8 mouse cellular contexts compared by ENCODE assay signal in genomic region chr3:16086550-16086949, GRCm38 (mm10).
DNase-seq lines count a peak whose midpoint lies in the region; ATAC-seq and TF ChIP-seq lines count a peak whose summit lies in the region.

No protein-coding gene starts in this region.

- intact Hi-C loops in gastrocnemius, adult 2 months (cut with DNase I) = no loop called here

- H3K4me2 ChIP-seq in midbrain, postnatal 0 days (ENCODE audit: low read depth, low read length, poor library complexity, severe bottlenecking) = no peak overlapping the region
- no peak overlapping the region for H3K4me2 ChIP-seq in midbrain, embryonic 16.5 days (ENCODE audit: low read length)
- H3K4me2 ChIP-seq in stomach, postnatal 0 days (replicated peaks; ENCODE audit: low read depth) = no peak overlapping the region

- TF ChIP-seq CTCF in gastrocnemius, adult 2 months (IDR thresholded peaks at IDR 0.05) = peak; percentile 25; the same call in 1 of the 2 replicates
- TF ChIP-seq CTCF in midbrain, postnatal 0 days (IDR thresholded peaks at IDR 0.05) = peak; percentile 60
- TF ChIP-seq CTCF in stomach, postnatal 0 days (IDR thresholded peaks at IDR 0.05; ENCODE audit: low read depth) = peak; percentile 63

- H3K27me3 ChIP-seq in midbrain, postnatal 0 days (ENCODE audit: insufficient read depth, low read length) = no peaks in the 10 kb centered on the region
- no peaks in the 10 kb centered on the region for H3K27me3 ChIP-seq in midbrain, embryonic 16.5 days (ENCODE audit: control insufficient read depth, insufficient read depth, low read depth, low read length)
- no peaks in the 10 kb centered on the region for H3K27me3 ChIP-seq in stomach, postnatal 0 days (ENCODE audit: control insufficient read depth, insufficient read depth, low read length)

- DNase-seq in gastrocnemius, adult 2 months = no peak
- no peak for DNase-seq in gastrocnemius, adult 18-20 months (ENCODE audit: low spot score)
- DNase-seq in midbrain, postnatal 0 days (ENCODE audit: low spot score) = peak; percentile 37
- DNase-seq in stomach, postnatal 0 days (ENCODE audit: low spot score) = no peak
- no peak for DNase-seq in ovary, postnatal 14 days (ENCODE audit: low spot score)
- no peak for DNase-seq in left cerebral cortex, adult 8-10 months (ENCODE audit: low spot score in 2 of 2)

- no peak for ATAC-seq in midbrain, postnatal 0 days (ENCODE audit: low FRiP score)
- no peak for ATAC-seq in midbrain, embryonic 16.5 days
- peak; percentile 95 for ATAC-seq in granulocyte monocyte progenitor cell, adult 5-6 weeks (replicated peaks; ENCODE audit: poor library complexity, severe bottlenecking)
- no peak for ATAC-seq in stomach, postnatal 0 days (ENCODE audit: low FRiP score, low TSS enrichment)

- no peak overlapping the region for H3K9ac ChIP-seq in midbrain, postnatal 0 days (replicated peaks; ENCODE audit: low read length, poor library complexity, severe bottlenecking)
- H3K9ac ChIP-seq in midbrain, embryonic 16.5 days (ENCODE audit: low read depth, low read length) = no peak overlapping the region
- H3K9ac ChIP-seq in stomach, postnatal 0 days (ENCODE audit: low read length) = no peak overlapping the region

- H3K4me3 ChIP-seq in gastrocnemius, adult 2 months = no peak overlapping the region
- H3K4me3 ChIP-seq in midbrain, postnatal 0 days (ENCODE audit: low read depth, low read length) = no peak overlapping the region
- no peak overlapping the region for H3K4me3 ChIP-seq in midbrain, embryonic 16.5 days (ENCODE audit: low read depth, low read length)
- H3K4me3 ChIP-seq in stomach, postnatal 0 days (ENCODE audit: low read depth, low read length) = no peak overlapping the region

- TF ChIP-seq EP300 in stomach, postnatal 0 days (optimal IDR thresholded peaks at IDR 0.05) = no peak

- 4% methylated on average over 1 of the region's 1 CpGs for WGBS in midbrain, postnatal 0 days
- 25% methylated on average over 1 of the region's 1 CpGs for WGBS in midbrain, embryonic 16.5 days
- WGBS in stomach, postnatal 0 days = 12% methylated on average over 1 of the region's 1 CpGs

- no peaks in the 10 kb centered on the region for H3K4me1 ChIP-seq in midbrain, postnatal 0 days (ENCODE audit: insufficient read depth, low read length)
- H3K4me1 ChIP-seq in midbrain, embryonic 16.5 days (ENCODE audit: control insufficient read depth, insufficient read depth, low read length) = no peaks in the 10 kb centered on the region
- H3K4me1 ChIP-seq in stomach, postnatal 0 days (replicated peaks; ENCODE audit: control insufficient read depth, insufficient read depth) = no peaks in the 10 kb centered on the region

- no peaks in the 10 kb centered on the region for H3K9me3 ChIP-seq in midbrain, postnatal 0 days (ENCODE audit: low read length)
- no peaks in the 10 kb centered on the region for H3K9me3 ChIP-seq in midbrain, embryonic 16.5 days (replicated peaks; ENCODE audit: control insufficient read depth, low read length, poor library complexity, severe bottlenecking)
- no peaks in the 10 kb centered on the region for H3K9me3 ChIP-seq in stomach, postnatal 0 days (ENCODE audit: control insufficient read depth, low read length)

- H3K36me3 ChIP-seq in midbrain, postnatal 0 days (ENCODE audit: insufficient read depth, low read length) = no peaks in the 10 kb centered on the region
- H3K36me3 ChIP-seq in midbrain, embryonic 16.5 days (ENCODE audit: control insufficient read depth, insufficient read depth, low read length) = no peaks in the 10 kb centered on the region
- no peaks in the 10 kb centered on the region for H3K36me3 ChIP-seq in stomach, postnatal 0 days (ENCODE audit: control insufficient read depth, insufficient read depth, low read length)

- no peak overlapping the region for H3K27ac ChIP-seq in gastrocnemius, adult 2 months
- no peak overlapping the region for H3K27ac ChIP-seq in midbrain, postnatal 0 days (ENCODE audit: low read depth, low read length)
- no peak overlapping the region for H3K27ac ChIP-seq in midbrain, embryonic 16.5 days (ENCODE audit: low read length)
- no peak overlapping the region for H3K27ac ChIP-seq in stomach, postnatal 0 days (replicated peaks)
